Mouse (Mus musculus) telencephalon, adult 2 months (tissue): ENCODE data around the gene Coro6.

Source experiments
- DNase-seq: peaks from one replicate; pipeline ENCODE4 v3.0.0-alpha.2; 2011; ENCODE audit warnings: low read depth, low spot score

Coro6 gene

DNA sequence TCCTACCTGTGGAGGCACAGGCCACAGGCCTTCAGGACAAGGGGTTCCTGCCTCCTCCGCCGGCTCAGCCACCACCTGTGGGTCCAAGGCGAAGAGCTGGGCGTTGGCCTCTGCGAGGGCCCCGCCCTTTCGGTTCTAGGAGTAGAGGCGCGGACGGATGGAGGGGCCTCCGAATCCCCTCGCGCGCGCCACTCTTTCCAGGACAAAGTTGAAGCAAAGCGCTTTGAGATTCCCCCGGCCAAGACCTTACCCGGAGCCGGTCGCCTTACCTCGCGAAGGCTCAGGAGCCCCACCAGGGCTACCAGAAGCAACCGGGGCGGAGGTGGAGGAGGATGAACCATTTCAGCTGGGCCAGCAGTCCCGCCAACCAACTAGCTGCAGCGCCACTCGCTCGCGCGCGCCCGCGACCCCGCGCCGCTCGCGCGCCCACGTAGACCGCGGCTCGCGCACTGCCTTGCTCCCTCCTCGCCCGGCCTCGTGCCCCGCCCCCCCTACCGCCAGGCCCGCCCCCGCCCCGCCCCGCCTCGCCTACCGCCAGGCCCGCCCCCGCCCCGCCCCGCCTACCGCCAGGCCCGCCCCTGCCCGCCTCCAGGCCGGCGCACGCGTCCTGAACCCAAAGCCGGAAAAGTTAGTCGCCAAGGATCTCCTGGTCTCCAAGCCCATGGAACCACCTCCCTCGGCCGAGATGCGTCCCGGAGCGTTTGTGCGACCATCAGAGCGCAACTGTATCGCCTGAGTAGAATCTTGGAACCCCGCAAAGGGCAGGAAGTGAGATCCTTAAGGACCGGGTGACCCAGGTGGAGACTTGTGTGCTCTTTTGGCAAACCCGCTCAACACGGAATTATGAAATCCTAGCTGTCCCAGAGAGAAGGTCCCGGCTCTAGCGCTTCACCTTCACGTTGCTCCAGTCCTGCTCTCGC is 50.9 kb downstream of the Coro6 start:
- no peak for DNase-seq

DNA sequence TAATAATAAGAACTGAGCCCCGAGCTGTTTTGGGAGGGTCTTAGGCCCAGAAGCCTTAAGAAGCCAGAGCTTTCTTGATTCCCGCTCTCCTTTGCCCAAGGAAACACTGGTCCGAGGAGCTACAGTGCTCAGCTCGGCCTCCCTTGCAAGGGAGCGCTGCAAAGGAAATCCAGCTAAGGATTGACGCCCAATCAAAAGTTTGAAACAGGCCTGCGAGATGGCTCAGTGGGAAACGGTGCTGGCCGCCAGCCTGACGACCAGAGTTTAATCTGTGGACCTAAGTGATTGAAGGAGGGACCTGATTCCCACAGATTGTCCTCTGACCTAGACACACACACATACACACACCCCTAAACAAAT is 51.6 kb downstream of the Coro6 start:
- no peak for DNase-seq

DNA sequence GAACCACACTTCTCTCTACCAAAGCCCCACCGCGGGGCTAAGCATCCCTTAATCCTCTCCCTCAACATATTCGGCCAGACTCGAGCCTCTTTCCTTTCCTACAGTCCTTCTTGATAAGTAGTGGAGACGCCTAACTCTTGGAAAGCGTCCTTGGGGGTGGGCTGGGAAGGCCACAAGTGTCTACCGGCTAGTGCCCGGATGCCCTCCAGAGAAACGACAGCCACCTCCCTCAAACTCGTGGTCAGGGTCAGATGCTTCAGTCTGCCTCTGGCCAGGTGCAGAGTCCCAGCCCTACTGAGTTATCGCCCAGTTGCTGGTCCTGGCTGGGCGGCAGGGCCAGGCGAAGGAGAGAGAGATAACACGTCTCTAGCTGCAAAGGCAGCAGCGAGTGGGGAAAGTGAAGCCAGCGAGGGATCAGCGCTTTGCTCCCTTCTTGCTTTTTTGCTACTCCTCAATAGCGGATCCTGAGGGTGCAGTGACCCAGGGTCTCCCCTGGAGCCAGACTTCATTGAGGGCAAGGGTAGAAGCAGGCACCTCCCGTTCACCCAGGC is 52.1 kb downstream of the Coro6 start:
- DNase-seq: no peak

DNA sequence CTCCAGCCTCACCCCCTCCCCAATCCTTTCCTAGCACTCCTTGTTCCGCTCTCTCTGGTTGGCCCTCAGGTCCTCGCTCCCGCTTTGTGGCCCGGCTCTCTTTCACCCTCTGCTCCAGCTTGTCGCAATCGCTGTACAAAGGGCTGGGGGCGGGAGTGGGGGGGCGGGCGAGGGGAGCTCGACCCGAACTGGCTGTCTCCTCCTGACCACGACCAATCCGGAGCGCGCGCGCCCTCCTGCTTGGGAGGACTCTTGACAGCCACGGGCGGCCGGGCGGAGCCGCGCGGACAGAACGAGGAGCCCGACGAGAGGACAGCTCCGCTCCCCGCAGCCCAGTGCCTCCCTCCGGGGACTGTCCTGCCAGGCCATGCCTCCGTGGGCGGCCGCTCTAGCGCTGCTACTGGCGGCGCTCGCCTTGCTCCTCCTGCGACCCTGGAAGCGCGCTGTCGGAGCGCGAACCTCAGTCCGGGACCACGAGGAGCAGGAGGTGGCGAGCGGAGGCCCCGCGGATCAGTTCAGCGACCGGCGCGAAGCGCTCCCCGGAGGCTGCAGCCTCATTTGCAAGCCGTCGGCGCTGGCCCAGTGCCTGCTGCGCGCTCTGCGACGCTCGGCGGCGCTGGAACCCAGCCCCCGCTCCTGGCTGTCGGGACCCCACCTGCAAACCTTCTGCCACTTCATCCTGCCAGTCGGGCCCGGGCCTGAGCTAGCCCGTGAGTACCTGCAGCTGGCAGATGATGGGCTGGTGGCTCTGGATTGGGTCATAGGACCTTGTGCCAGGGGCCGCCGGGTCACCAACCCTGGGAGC is 52.8 kb downstream of the Coro6 start, which contains the start of gene Abhd15:
Abhd15 (plus strand) TSS at position 290 of the 805 bp plus-strand sequence.
- no peak for DNase-seq

DNA sequence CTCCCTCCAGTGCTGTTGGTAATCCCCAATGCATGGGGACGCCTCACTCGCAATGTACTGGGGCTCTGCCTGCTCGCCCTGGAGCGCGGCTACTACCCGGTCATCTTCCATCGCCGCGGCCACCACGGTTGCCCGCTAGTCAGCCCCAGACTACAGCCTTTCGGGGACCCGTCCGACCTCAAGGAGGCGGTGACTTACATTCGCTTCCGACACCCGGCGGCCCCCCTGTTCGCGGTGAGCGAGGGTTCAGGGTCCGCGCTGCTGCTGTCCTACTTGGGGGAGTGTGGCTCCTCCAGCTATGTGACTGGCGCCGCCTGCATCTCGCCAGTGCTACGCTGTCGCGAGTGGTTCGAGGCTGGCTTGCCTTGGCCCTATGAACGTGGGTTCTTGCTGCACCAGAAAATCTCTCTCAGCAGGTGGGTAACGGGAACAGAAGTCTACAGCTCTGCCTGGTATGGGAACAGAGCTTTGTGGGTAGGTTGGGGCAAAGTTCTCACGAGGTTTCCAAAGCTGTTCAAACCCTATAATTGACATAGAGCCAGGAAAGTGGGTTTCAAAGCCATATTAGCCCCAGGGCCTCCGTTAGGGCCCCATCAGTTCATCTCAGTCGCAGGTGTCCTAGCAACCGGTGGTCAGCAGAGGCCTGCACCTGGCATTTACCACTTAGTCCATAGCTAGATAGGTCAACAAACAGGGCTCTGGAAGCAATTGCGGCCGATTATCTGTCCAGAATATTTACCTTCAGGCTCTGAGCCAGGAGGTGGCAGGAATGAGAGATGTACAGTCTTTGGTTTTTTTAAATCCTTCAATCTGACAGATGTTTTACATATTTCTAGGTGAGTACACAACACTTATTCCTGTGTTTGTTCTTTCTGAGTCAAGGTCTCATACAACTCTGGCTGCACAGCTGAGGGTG is 53.7 kb downstream of the Coro6 start, which contains the start of gene Trp53i13:
Trp53i13 (minus strand) TSS at position 344 of the 916 bp plus-strand sequence.
- no peak for DNase-seq

DNA sequence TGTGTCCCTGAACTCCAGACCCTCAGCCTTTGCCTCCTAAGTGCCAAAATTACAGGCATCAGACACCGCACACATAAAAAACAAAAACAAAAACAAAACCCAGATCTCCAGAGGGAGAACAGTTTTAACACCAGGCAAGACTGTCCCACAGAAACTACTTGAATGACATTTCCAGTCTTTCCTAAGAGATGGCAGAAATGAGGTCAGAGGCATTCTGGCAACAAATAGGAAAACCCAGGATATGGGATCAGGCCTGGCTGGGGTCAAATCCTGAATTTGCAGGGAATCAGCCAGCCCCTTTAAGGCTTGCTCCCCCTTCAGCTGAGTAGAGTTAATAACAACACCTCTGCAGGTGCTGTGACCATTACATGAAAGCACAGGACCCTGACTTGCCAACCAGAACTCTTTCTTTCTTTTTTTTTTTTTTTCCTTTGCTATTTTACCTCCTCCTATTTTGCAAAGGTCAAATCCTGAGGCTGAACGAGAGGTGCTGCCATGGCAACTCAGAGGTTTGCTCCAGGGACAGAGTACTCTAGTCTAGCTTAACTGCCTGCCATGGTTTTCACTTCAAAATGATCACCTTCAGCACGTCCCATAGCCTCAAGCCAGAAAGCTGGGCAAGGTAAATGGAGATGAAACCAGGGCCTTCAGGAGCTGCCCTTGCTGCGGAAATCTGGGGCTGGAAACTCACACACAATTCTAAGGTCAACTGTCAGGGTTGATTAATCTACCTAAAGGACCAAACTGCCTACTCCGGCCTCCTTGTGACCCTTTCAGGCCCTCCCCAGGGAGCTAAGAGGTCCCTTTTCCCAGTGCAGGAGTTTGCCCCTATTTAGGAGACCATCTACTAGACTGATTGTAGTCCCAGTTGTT is 54.6 kb downstream of the Coro6 start:
- DNase-seq: no peak

DNA sequence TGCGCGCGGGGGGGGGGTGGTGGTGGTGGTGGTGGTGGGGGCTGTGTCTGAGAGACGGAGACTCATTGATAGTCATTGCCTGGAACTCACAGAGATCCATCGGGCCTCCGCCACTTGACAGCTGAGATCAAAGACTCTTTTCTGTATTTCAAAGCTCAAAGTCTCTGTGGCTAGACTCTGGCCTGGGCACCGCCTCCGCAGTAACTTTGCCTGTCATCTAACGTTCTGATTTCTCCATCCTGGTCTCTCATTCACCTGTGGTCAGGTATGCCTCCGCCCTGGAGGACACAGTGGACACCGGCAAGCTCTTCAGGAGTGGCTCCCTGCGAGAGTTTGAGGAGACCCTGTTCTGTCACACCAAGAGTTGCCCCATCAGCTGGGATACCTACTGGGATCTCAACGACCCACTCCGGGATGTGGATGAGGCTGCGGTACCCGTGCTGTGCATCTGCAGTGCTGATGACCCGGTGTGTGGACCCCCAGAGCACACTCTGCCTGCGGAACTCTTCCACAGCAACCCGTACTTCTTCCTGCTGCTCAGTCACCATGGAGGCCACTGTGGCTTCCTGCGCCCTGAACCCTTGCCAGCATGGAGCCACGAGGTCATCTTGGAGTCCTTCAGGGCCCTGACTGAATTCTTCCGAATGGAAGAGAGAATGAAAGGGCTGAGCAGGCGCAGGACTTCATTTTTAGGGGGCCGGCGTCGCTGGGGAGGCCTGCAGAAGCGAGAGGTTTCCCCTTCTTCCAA is 56.0 kb downstream of the Coro6 start:
- no peak for DNase-seq

DNA sequence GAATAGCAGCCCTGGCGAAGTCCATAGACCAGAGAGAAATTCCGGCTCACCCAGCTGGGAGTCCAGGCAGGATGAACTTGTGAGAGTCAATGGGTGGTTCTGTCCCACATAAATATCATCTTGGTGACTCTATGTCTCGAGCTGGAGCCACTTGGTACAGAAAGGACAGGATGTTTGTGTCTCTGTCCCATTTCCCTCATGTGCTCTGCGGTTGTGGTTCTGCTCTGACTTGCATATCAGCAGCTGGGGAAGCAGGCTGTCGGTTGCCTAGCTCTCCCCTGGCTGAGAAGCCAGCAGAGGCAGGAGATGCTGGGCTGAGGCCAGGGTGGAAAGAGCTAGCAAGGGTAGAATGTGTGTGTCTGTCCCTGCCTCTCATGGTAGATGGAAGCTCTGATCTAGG is 56.8 kb downstream of the Coro6 start, which contains the start of gene Gm10392:
Gm10392 (minus strand) TSS at position 156 of the 400 bp plus-strand sequence.
- no peak for DNase-seq
